Mouse (Mus musculus) effector memory CD4-positive, alpha-beta T cell, adult 7 months (primary cell): ENCODE results near the gene Vmn2r22. TPM values are rescaled to one million over a fixed set of nuclear protein-coding genes. Genes with fewer than 3 reads are reported as not detected.

Experiments used
- polyA plus RNA-seq: library from polyadenylated mRNA; unstranded; fragments of 100-300 nt; shearing (Covaris generic); gene quantifications from one replicate; pipeline ENCODE4 v1.2.1, GENCODE M21; 2017

Vmn2r22 gene
- polyA plus RNA-seq: 0.11 TPM

GRCm38 (mm10) chr6:123650625-123651024 is at the start of gene Vmn2r22:
TSS of gene Vmn2r22 (minus strand) at chr6:123650725.

Other genes starting within 250 kb of the Vmn2r22 start
- gene Vmn2r20, start 232.6 kb downstream of the Vmn2r22 start, polyA plus RNA-seq: 0.06 TPM
- not detected for gene Vmn2r21, start 117.3 kb downstream of the Vmn2r22 start, polyA plus RNA-seq
- 0.10 TPM for gene Vmn2r23, start 51.9 kb upstream of the Vmn2r22 start, polyA plus RNA-seq
- gene Vmn2r24, start 128.2 kb upstream of the Vmn2r22 start, polyA plus RNA-seq: 0.07 TPM
- not detected for gene Vmn2r25, start 202.7 kb upstream of the Vmn2r22 start, polyA plus RNA-seq